Mouse (Mus musculus): ENCODE results near the gene Scamp5.

- no peak for TF ChIP-seq CTCF (IDR thresholded peaks at IDR 0.05; ENCODE audit: low read depth)
- no peak for TF ChIP-seq EP300 (IDR thresholded peaks at IDR 0.05; ENCODE audit: low read depth)
Measured at GRCm38 (mm10) chr9:57501861-57502260, 34.0 kb upstream of the Scamp5 start.
